Mouse (Mus musculus) MEL (cell line): ENCODE results near the gene Map7d1. TPM values are rescaled to one million over a fixed set of nuclear protein-coding genes. Genes with fewer than 3 reads are reported as not detected.

Experiments used
- DNase-seq: peaks from one replicate; pipeline ENCODE4 v3.0.0; 2011; ENCODE audit warnings: low read depth, low spot score
- H3K27ac ChIP-seq: 2 replicates; pipeline ENCODE4 v1.5.1; 2012; ENCODE audit warnings: low read depth, mild to moderate bottlenecking, control low read depth, low read length, moderate library complexity; ENCODE audit not compliant: control insufficient read depth
- H3K27me3 ChIP-seq, 2 experiments: fragments of 150-350 bp in 1 of 2; sonication (generic) in 1 of 2; 2 replicates each; pipeline ENCODE4 v1.6.1; 2012; ENCODE audit warnings: low read length in 2 of 2, mild to moderate bottlenecking in 2 of 2, improper control_type of control experiment in 1 of 2, moderate library complexity in 1 of 2; ENCODE audit not compliant: insufficient read depth in 2 of 2, control insufficient read depth in 1 of 2
- H3K36me3 ChIP-seq, 2 experiments: 2 replicates each; pipeline ENCODE4 v1.6.1; 2012 to 2014; ENCODE audit warnings: low read length in 2 of 2, improper control_type of control experiment in 1 of 2, inconsistent platforms in 1 of 2, mild to moderate bottlenecking in 1 of 2; ENCODE audit not compliant: insufficient read depth in 2 of 2, control insufficient read depth in 1 of 2
- H3K4me1 ChIP-seq, 2 experiments: fragments of 150-350 bp in 1 of 2; sonication (generic) in 1 of 2; 2 replicates each; pipeline ENCODE4 v1.6.1; 2012; ENCODE audit warnings: low read length in 2 of 2, improper control_type of control experiment in 1 of 2, mild to moderate bottlenecking in 1 of 2; ENCODE audit not compliant: insufficient read depth in 2 of 2, control insufficient read depth in 1 of 2
- H3K4me3 ChIP-seq, 2 experiments: fragments of 150-350 bp in 1 of 2; sonication (generic) in 1 of 2; 2 replicates each; pipeline ENCODE4 v1.5.1; 2012; ENCODE audit warnings: low read depth in 2 of 2, low read length in 2 of 2, mild to moderate bottlenecking in 2 of 2, moderate library complexity in 2 of 2, control low read depth in 1 of 2, improper control_type of control experiment in 1 of 2; ENCODE audit not compliant: control insufficient read depth in 1 of 2, insufficient read depth in 1 of 2
- H3K79me2 ChIP-seq: 2 replicates; pipeline ENCODE4 v1.6.1; 2012; ENCODE audit warnings: mild to moderate bottlenecking, low read length, moderate library complexity; ENCODE audit not compliant: control insufficient read depth, poor library complexity, insufficient read depth
- H3K9ac ChIP-seq: 2 replicates; pipeline ENCODE4 v1.6.1; 2012; ENCODE audit warnings: low read depth, mild to moderate bottlenecking, control low read depth, low read length, moderate library complexity; ENCODE audit not compliant: control insufficient read depth, poor library complexity, severe bottlenecking
- H3K9me3 ChIP-seq: fragments of 150-350 bp; sonication (generic); replicated peaks from 2 replicates; pipeline ENCODE4 v1.6.1; 2012; ENCODE audit warnings: mild to moderate bottlenecking, low read length, improper control_type of control experiment, moderate library complexity; ENCODE audit not compliant: insufficient read depth
- CHD2 ChIP-seq: IDR thresholded peaks from 2 replicates; pipeline ENCODE4 v1.6.1; 2011; ENCODE audit warnings: low read length, improper control_type of control experiment
- CTCF ChIP-seq, 3 experiments: IDR thresholded peaks in 2 of 3; conservative IDR thresholded peaks in 1 of 3; 2 replicates each; pipeline ENCODE4 v1.5.1; 2011 to 2012; ENCODE audit warnings: low read length in 3 of 3, low read depth in 2 of 3, mild to moderate bottlenecking in 2 of 3, improper control_type of control experiment in 1 of 3, inconsistent platforms in 1 of 3, mixed read lengths in 1 of 3, moderate library complexity in 1 of 3; ENCODE audit not compliant: control insufficient read depth in 1 of 3, insufficient read depth in 1 of 3, poor library complexity in 1 of 3, severe bottlenecking in 1 of 3
- ELF1 ChIP-seq: IDR thresholded peaks from 2 replicates; pipeline ENCODE4 v1.6.1; 2014; ENCODE audit warnings: low read depth, mild to moderate bottlenecking, inconsistent platforms, low read length, improper control_type of control experiment, moderate library complexity
- EP300 ChIP-seq, 2 experiments: IDR thresholded peaks; 2 replicates each; pipeline ENCODE4 v1.6.1; 2011; ENCODE audit warnings: improper control_type of control experiment in 2 of 2, low read length in 2 of 2, low read depth in 1 of 2, mild to moderate bottlenecking in 1 of 2
- ETS1 ChIP-seq: IDR thresholded peaks from 2 replicates; pipeline ENCODE4 v1.6.1; 2012; ENCODE audit warnings: low read depth, mild to moderate bottlenecking, inconsistent platforms, low read length, improper control_type of control experiment, moderate library complexity
- GABPA ChIP-seq: IDR thresholded peaks from 2 replicates; pipeline ENCODE4 v1.6.1; 2012; ENCODE audit warnings: low read depth, mild to moderate bottlenecking, inconsistent platforms, low read length, improper control_type of control experiment, moderate library complexity
- GATA1 ChIP-seq: IDR thresholded peaks from 2 replicates; pipeline ENCODE4 v1.6.1; 2011; ENCODE audit warnings: low read depth, low read length, improper control_type of control experiment
- HCFC1 ChIP-seq: IDR thresholded peaks from 2 replicates; pipeline ENCODE4 v1.6.1; 2012; ENCODE audit warnings: low read depth, mild to moderate bottlenecking, inconsistent platforms, low read length, improper control_type of control experiment, moderate library complexity
- JUND ChIP-seq: IDR thresholded peaks from 2 replicates; pipeline ENCODE4 v1.6.1; 2011; ENCODE audit warnings: low read depth, mild to moderate bottlenecking, improper control_type of control experiment, low read length
- KAT2A ChIP-seq: conservative IDR thresholded peaks from 2 replicates; pipeline ENCODE4 v1.6.1; 2012; ENCODE audit warnings: low read depth, low read length, improper control_type of control experiment, inconsistent platforms
- MAFK ChIP-seq: IDR thresholded peaks from 2 replicates; pipeline ENCODE4 v1.6.1; 2011; ENCODE audit warnings: low read depth, mild to moderate bottlenecking, low read length, improper control_type of control experiment, borderline replicate concordance
- MAX ChIP-seq: IDR thresholded peaks from 2 replicates; pipeline ENCODE4 v1.6.1; 2011; ENCODE audit warnings: low read length, improper control_type of control experiment
- MXI1 ChIP-seq: IDR thresholded peaks from 2 replicates; pipeline ENCODE4 v1.6.1; 2011; ENCODE audit warnings: mild to moderate bottlenecking, low read depth, low read length, improper control_type of control experiment
- NELFE ChIP-seq: IDR thresholded peaks from 2 replicates; pipeline ENCODE4 v1.6.1; 2011; ENCODE audit warnings: low read depth, low read length, improper control_type of control experiment
- NRF1 ChIP-seq: IDR thresholded peaks from 2 replicates; pipeline ENCODE4 v1.6.1; 2014; ENCODE audit warnings: low read depth, mild to moderate bottlenecking, inconsistent platforms, low read length, improper control_type of control experiment, moderate library complexity; ENCODE audit not compliant: poor library complexity, insufficient read depth, severe bottlenecking
- POLR2A ChIP-seq, 2 experiments: IDR thresholded peaks; 2 replicates each; pipeline ENCODE4 v1.6.1; 2011 to 2012; ENCODE audit warnings: low read length in 2 of 2, mild to moderate bottlenecking in 2 of 2, control low read depth in 1 of 2, improper control_type of control experiment in 1 of 2, low read depth in 1 of 2, moderate library complexity in 1 of 2; ENCODE audit not compliant: control insufficient read depth in 1 of 2, insufficient read depth in 1 of 2, poor library complexity in 1 of 2
- POLR2AphosphoS2 ChIP-seq: IDR thresholded peaks from 2 replicates; pipeline ENCODE4 v1.6.1; 2011; ENCODE audit warnings: low read length, improper control_type of control experiment
- POLR2AphosphoS5 ChIP-seq: IDR thresholded peaks from 2 replicates; pipeline ENCODE4 v1.6.1; 2012; ENCODE audit warnings: low read depth, borderline replicate concordance, mild to moderate bottlenecking, inconsistent platforms, low read length, moderate library complexity, mixed read lengths
- RAD21 ChIP-seq: IDR thresholded peaks from 2 replicates; pipeline ENCODE4 v1.6.1; 2011; ENCODE audit warnings: mild to moderate bottlenecking, low read depth, low read length, improper control_type of control experiment
- RCOR1 ChIP-seq: IDR thresholded peaks from 2 replicates; pipeline ENCODE4 v1.6.1; 2012; ENCODE audit warnings: low read depth, mild to moderate bottlenecking, inconsistent platforms, low read length, improper control_type of control experiment
- SMC3 ChIP-seq: IDR thresholded peaks from 2 replicates; pipeline ENCODE4 v1.6.1; 2011; ENCODE audit warnings: low read depth, low read length, improper control_type of control experiment
- TAL1 ChIP-seq: IDR thresholded peaks from 2 replicates; pipeline ENCODE4 v1.6.1; 2012; ENCODE audit warnings: mild to moderate bottlenecking, inconsistent platforms, low read length, moderate library complexity, mixed read lengths
- TCF12 ChIP-seq: IDR thresholded peaks from 2 replicates; pipeline ENCODE4 v1.6.1; 2014; ENCODE audit warnings: low read depth, mild to moderate bottlenecking, inconsistent platforms, low read length, improper control_type of control experiment, moderate library complexity
- UBTF ChIP-seq: IDR thresholded peaks from 2 replicates; pipeline ENCODE4 v1.6.1; 2012; ENCODE audit warnings: low read depth, mild to moderate bottlenecking, inconsistent platforms, low read length, improper control_type of control experiment, moderate library complexity, borderline replicate concordance; ENCODE audit not compliant: insufficient read depth
- USF2 ChIP-seq, 2 experiments: IDR thresholded peaks; 2 replicates each; pipeline ENCODE4 v1.6.1; 2011 to 2012; ENCODE audit warnings: improper control_type of control experiment in 2 of 2, low read length in 2 of 2, borderline replicate concordance in 1 of 2, inconsistent platforms in 1 of 2, low read depth in 1 of 2, mild to moderate bottlenecking in 1 of 2; ENCODE audit not compliant: insufficient read depth in 1 of 2
- ZC3H11A ChIP-seq: IDR thresholded peaks from 2 replicates; pipeline ENCODE4 v1.6.1; 2012; ENCODE audit warnings: low read depth, mild to moderate bottlenecking, inconsistent platforms, low read length, improper control_type of control experiment
- ZKSCAN1 ChIP-seq: IDR thresholded peaks from 2 replicates; pipeline ENCODE4 v1.6.1; 2012; ENCODE audit warnings: low read depth, mild to moderate bottlenecking, inconsistent platforms, low read length, improper control_type of control experiment, moderate library complexity
- ZNF384 ChIP-seq: IDR thresholded peaks from 2 replicates; pipeline ENCODE4 v1.6.1; 2012; ENCODE audit warnings: low read depth, mild to moderate bottlenecking, inconsistent platforms, low read length, improper control_type of control experiment
- polyA plus RNA-seq, 2 experiments: library from polyadenylated mRNA; stranded (reverse) in 1 of 2; unstranded in 1 of 2; fragments of >175 nt in 1 of 2; fragments of >200 nt in 1 of 2; gene quantifications; 2 replicates each; pipeline versions ENCODE4 v1.2.1 to v1.2.4; 2012; ENCODE audit warnings: low replicate concordance in 2 of 2, low read depth in 1 of 2; ENCODE audit not compliant: insufficient read length in 2 of 2, insufficient read depth in 1 of 2, missing spikeins in 1 of 2
- total RNA-seq: library from RNA; depleted of rRNA; stranded (reverse); fragments of 300-350 nt; gene quantifications from 2 replicates; pipeline ENCODE4 v1.2.3, GENCODE M21; 2012

The Map7d1 gene
- total and polyA plus RNA-seq, 3 experiments = 15.4 to 58.2 TPM; not detected in 1

DNA sequence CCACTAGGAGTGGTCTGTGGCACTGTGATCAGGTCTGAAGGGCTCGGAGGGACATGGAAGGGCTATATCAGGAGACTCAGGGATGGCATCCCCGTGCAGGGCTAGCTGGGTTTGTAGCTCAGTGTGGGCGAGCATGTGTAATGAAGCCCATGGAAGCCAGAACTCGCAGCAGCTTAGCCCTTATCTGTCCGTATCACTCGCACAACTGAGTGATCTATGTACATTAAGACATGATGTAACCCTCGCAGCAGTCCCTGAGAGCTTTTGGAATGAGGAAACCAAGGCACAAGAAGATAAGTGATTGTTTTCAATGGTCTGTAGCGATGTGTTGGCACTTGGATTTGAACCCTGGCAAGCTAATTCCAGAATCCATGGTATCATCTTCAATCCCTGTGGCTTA, 27.4 kb upstream of the Map7d1 start:
- H3K79me2 ChIP-seq = no peaks in the 10 kb centered on the region
- H3K36me3 ChIP-seq = no peaks in the 10 kb centered on the region; a peak in 1 of 4 replicates
- H3K9me3 ChIP-seq = no peaks in the 10 kb centered on the region
- 0 out of 4 replicates have a peak, but pooled peaks cover 0 to 2% of the 10 kb centered on the region in 2 experiments for H3K27me3 ChIP-seq
- no peak overlapping the region for H3K27ac ChIP-seq
- TF ChIP-seq ETS1 (peak; percentile 62), UBTF (no peak), POLR2AphosphoS5 (no peak), EP300 (IDR thresholded peaks at IDR 0.05; ENCODE audit: low read depth in 1 of 2, low read length in 2 of 2) (peak; percentile 18 to 43; a peak in 3 of 4 replicates), GATA1 (peak; percentile 69), GABPA (no peak), TCF12 (0 out of 2 replicates have a peak, but pooled peaks have one; percentile 43), MAX (0 out of 2 replicates have a peak, but pooled peaks have one; percentile 29), RAD21 (no peak), NELFE (no peak), NRF1 (peak; percentile 24; the same call in 1 of the 2 replicates), JUND (no peak), ZC3H11A (no peak), CTCF (IDR thresholded peaks at IDR 0.05 in 2 of 3, conservative IDR thresholded peaks at IDR 0.05 in 1 of 3; ENCODE audit: control insufficient read depth in 1 of 3, insufficient read depth in 1 of 3, low read depth in 2 of 3, low read length in 3 of 3, poor library complexity in 1 of 3, severe bottlenecking in 1 of 3) (no peak), TAL1 (no peak), ZNF384 (no peak)
- peak overlapping the region; percentile 9; the same call in 1 of the 2 replicates for H3K9ac ChIP-seq
- peak; percentile 65 for DNase-seq
- H3K4me3 ChIP-seq = peak overlapping the region in 1 of 2 experiments; percentile 24; a peak in 1 of 4 replicates
- peaks cover 0 to 6% of the 10 kb centered on the region in 2 experiments; a peak in 3 of 4 replicates for H3K4me1 ChIP-seq

GRCm38 (mm10) chr4:126281706-126282105, 25.6 kb upstream of the Map7d1 start:
- H3K27me3 ChIP-seq = no peaks in the 10 kb centered on the region
- TF ChIP-seq UBTF (no peak), KAT2A (no peak), GATA1 (no peak), MXI1 (no peak), ELF1 (no peak), POLR2AphosphoS2 (no peak), SMC3 (no peak), ZNF384 (no peak), MAX (no peak), ZKSCAN1 (no peak), HCFC1 (no peak), USF2 (IDR thresholded peaks at IDR 0.05; ENCODE audit: borderline replicate concordance in 1 of 2, insufficient read depth in 1 of 2, low read depth in 1 of 2, low read length in 2 of 2) (no peak), ETS1 (no peak), EP300 (IDR thresholded peaks at IDR 0.05; ENCODE audit: low read depth in 1 of 2, low read length in 2 of 2) (no peak), POLR2A (IDR thresholded peaks at IDR 0.05; ENCODE audit: control insufficient read depth in 1 of 2, insufficient read depth in 1 of 2, low read depth in 1 of 2, low read length in 2 of 2, poor library complexity in 1 of 2) (no peak), JUND (no peak), CHD2 (no peak), RCOR1 (no peak), MAFK (no peak), TAL1 (no peak)

More at GRCm38 (mm10) chr4:126281706-126282105, 25.6 kb upstream of the Map7d1 start:
- DNase-seq = no peak
- H3K27ac ChIP-seq = no peak overlapping the region
- H3K4me3 ChIP-seq = no peak overlapping the region
- H3K79me2 ChIP-seq = no peaks in the 10 kb centered on the region
- H3K4me1 ChIP-seq = peaks cover 0 to 6% of the 10 kb centered on the region in 2 experiments; a peak in 3 of 4 replicates
- H3K9ac ChIP-seq = no peak overlapping the region
- H3K9me3 ChIP-seq = no peaks in the 10 kb centered on the region
- no peaks in the 10 kb centered on the region; a peak in 1 of 4 replicates for H3K36me3 ChIP-seq
